Mouse (Mus musculus) liver, embryonic 11.5 days (tissue): ENCODE results near the gene Cdk2ap2. TPM values are rescaled to one million over a fixed set of nuclear protein-coding genes. Genes with fewer than 3 reads are reported as not detected.
A peak's percentile ranks its signal among the peaks of the same experiment; 100 is the strongest.

Experiments
- ATAC-seq: fragments of 200-750 bp; cut with Nextera tagmentation; replicated peaks from 2 replicates; pipeline ENCODE4 v1.8.0; 2017; ENCODE audit warnings: moderate number of reproducible peaks, mild to moderate bottlenecking, moderate TSS enrichment, moderate library complexity; ENCODE audit not compliant: low FRiP score
- DNase-seq: peaks from one replicate; pipeline ENCODE4 v3.0.0-alpha.2; 2017; ENCODE audit warnings: low spot score
- H3K27ac ChIP-seq: fragments of 300-500 bp; sonication (generic); 2 replicates; pipeline ENCODE4 v1.5.1; 2014; ENCODE audit warnings: mild to moderate bottlenecking, low read depth, low read length, control low read depth
- H3K27me3 ChIP-seq: fragments of 300-500 bp; sonication (generic); replicated peaks from 2 replicates; pipeline ENCODE4 v1.6.1; 2014; ENCODE audit warnings: low read length, mixed read lengths; ENCODE audit not compliant: control insufficient read depth, insufficient read depth
- H3K36me3 ChIP-seq: fragments of 300-500 bp; sonication (generic); 2 replicates; pipeline ENCODE4 v1.6.1; 2014; ENCODE audit warnings: mild to moderate bottlenecking, low read length, moderate library complexity, mixed read lengths; ENCODE audit not compliant: control insufficient read depth, insufficient read depth
- H3K4me1 ChIP-seq: fragments of 300-500 bp; sonication (generic); replicated peaks from 2 replicates; pipeline ENCODE4 v1.6.1; 2014; ENCODE audit warnings: low read length, mixed read lengths; ENCODE audit not compliant: control insufficient read depth, insufficient read depth
- H3K4me2 ChIP-seq: fragments of 300-500 bp; sonication (generic); 2 replicates; pipeline ENCODE4 v1.6.1; 2014; ENCODE audit warnings: mild to moderate bottlenecking, control low read depth, moderate library complexity
- H3K4me3 ChIP-seq: fragments of 300-500 bp; sonication (generic); 2 replicates; pipeline ENCODE4 v1.5.1; 2014; ENCODE audit warnings: low read depth, low read length, control low read depth
- H3K9ac ChIP-seq: fragments of 300-500 bp; sonication (generic); 2 replicates; pipeline ENCODE4 v1.6.1; 2014; ENCODE audit warnings: low read depth, low read length, control low read depth
- H3K9me3 ChIP-seq: fragments of 300-500 bp; sonication (generic); 2 replicates; pipeline ENCODE4 v1.6.1; 2016; ENCODE audit warnings: low read length, inconsistent platforms, mixed read lengths; ENCODE audit not compliant: control insufficient read depth
- WGBS: fragments of 180-500 bp; shearing (Covaris S2); extraction: QIAGEN DNeasy Blood & Tissue Kit; methylation state at CpG from one replicate; pipeline ENCODE4 v1.1.7; 2014; 5-methylcytosine and 5-hydroxymethylcytosine counted together
- polyA plus RNA-seq: library from polyadenylated mRNA; unstranded; fragments of >200 nt; fragmentation: Nextera tagmentation; extraction: Ambion mirVana; gene quantifications from 2 replicates; pipeline ENCODE4 v1.2.1, GENCODE M21; 2014

Gene Cdk2ap2
- polyA plus RNA-seq, 1 experiment from 2014 or later = 135 TPM

GRCm38 (mm10) chr19:4101466-4101865, 4.5 kb downstream of the Cdk2ap2 start:
- Histone ChIP-seq H3K36me3 (no peaks in the 10 kb centered on the region), H3K4me1 (peaks cover 31% of the 10 kb centered on the region), H3K9ac (no peak overlapping the region), H3K4me2 (peak overlapping the region; percentile 92), H3K9me3 (no peaks in the 10 kb centered on the region), H3K27ac (no peak overlapping the region), H3K27me3 (peaks cover 27% of the 10 kb centered on the region), H3K4me3 (no peak overlapping the region; the same call in 1 of the 2 replicates)
- 81% methylated on average over 6 of the region's 6 CpGs for WGBS
- no peak for DNase-seq
- no peak for ATAC-seq

DNA sequence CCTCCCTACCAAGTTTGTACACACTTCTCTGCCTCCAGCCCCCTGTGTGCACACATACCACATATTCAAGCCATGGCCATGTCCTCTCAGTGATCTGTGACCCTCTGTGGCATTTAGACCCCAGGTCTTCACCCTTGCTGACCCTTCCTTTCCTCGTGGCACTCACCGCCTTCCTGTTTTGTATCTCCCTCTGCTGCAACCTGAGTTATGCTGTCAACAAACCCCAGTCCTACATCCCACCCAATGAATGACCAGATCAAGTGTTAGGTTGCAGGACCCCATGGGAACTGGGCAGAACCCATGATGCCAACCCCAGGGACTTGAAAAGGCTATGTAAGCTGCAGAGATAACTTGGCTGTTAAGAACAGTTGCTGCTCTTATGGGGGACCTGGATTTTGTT, 5.1 kb downstream of the Cdk2ap2 start:
- no peak for DNase-seq
- Histone ChIP-seq H3K36me3 (no peaks in the 10 kb centered on the region), H3K27ac (no peak overlapping the region), H3K27me3 (peaks cover 27% of the 10 kb centered on the region), H3K4me3 (no peak overlapping the region), H3K9ac (no peak overlapping the region), H3K4me2 (no peak overlapping the region), H3K4me1 (peaks cover 31% of the 10 kb centered on the region), H3K9me3 (no peaks in the 10 kb centered on the region)
- ATAC-seq = no peak
- WGBS = 66% methylated on average over 2 of the region's 2 CpGs

GRCm38 (mm10) chr19:4102626-4103025, 5.6 kb downstream of the Cdk2ap2 start:
- no peaks in the 10 kb centered on the region for H3K36me3 ChIP-seq
- no peak overlapping the region for H3K9ac ChIP-seq
- no peak overlapping the region for H3K4me2 ChIP-seq
- peaks cover 27% of the 10 kb centered on the region for H3K27me3 ChIP-seq
- ATAC-seq (no peak), DNase-seq (no peak)
- no peaks in the 10 kb centered on the region for H3K9me3 ChIP-seq
- no peak overlapping the region for H3K4me3 ChIP-seq
- 88% methylated on average over 12 of the region's 12 CpGs for WGBS
- peaks cover 30% of the 10 kb centered on the region for H3K4me1 ChIP-seq
- H3K27ac ChIP-seq = no peak overlapping the region

DNA sequence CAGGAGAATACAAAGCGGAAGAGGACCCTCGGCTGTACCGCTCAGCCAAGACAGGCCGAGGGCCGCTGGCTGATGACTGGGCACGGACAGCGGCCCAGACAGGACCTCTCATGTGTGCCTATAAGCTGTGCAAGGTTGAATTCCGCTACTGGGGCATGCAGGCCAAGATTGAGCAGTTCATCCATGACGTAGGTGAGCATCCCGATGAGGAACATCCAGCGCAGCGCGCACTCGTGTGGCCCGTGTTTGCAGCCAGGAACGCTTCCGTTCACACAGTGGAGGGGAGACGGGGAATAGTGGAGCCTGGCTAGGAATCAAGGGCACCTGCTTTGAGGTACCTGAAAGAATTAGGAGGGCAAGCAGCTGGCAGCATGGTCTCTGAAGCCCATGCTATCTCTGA, 6.3 kb downstream of the Cdk2ap2 start:
- peaks cover 23% of the 10 kb centered on the region for H3K4me1 ChIP-seq
- no peak overlapping the region for H3K9ac ChIP-seq
- 90% methylated on average over 18 of the region's 18 CpGs for WGBS
- H3K9me3 ChIP-seq = no peaks in the 10 kb centered on the region
- no peak overlapping the region for H3K4me2 ChIP-seq
- DNase-seq (no peak), ATAC-seq (no peak)
- H3K27me3 ChIP-seq = peaks cover 27% of the 10 kb centered on the region
- no peak overlapping the region for H3K27ac ChIP-seq
- H3K4me3 ChIP-seq = no peak overlapping the region
- no peaks in the 10 kb centered on the region for H3K36me3 ChIP-seq

DNA sequence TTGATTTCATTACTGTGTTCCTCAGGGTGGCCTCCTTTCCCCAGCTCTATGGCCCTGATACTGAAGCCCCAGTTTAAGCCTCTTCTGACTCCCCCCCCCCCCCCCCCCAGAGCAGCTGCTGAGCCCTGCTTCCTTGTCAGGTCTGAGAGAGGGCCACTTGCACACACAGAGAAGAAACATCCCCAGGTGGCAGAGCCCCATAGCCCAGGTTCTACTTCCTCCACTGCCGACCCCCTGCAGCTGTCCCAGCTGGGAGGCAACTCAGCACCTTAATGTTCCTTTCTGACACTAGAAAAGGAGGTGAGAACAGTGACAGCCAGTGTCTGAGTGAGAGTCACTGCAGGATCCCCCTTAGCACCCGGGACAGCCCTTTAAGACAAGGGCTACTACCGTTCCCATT, 6.8 kb downstream of the Cdk2ap2 start:
- Histone ChIP-seq H3K27ac (no peak overlapping the region), H3K4me1 (peaks cover 18% of the 10 kb centered on the region), H3K9ac (no peak overlapping the region), H3K27me3 (peaks cover 27% of the 10 kb centered on the region), H3K4me3 (no peak overlapping the region), H3K4me2 (no peak overlapping the region), H3K36me3 (no peaks in the 10 kb centered on the region), H3K9me3 (no peaks in the 10 kb centered on the region)
- DNase-seq (no peak), ATAC-seq (no peak)
- 39% methylated on average over 3 of the region's 3 CpGs for WGBS

GRCm38 (mm10) chr19:4104675-4105194, 7.8 kb downstream of the Cdk2ap2 start:
- Histone ChIP-seq H3K4me3 (no peak overlapping the region), H3K4me2 (no peak overlapping the region), H3K27ac (no peak overlapping the region), H3K9me3 (no peaks in the 10 kb centered on the region), H3K4me1 (peaks cover 9% of the 10 kb centered on the region), H3K9ac (no peak overlapping the region), H3K36me3 (no peaks in the 10 kb centered on the region), H3K27me3 (peaks cover 27% of the 10 kb centered on the region)
- 86% methylated on average over 16 of the region's 16 CpGs for WGBS
- ATAC-seq (no peak), DNase-seq (no peak)

DNA sequence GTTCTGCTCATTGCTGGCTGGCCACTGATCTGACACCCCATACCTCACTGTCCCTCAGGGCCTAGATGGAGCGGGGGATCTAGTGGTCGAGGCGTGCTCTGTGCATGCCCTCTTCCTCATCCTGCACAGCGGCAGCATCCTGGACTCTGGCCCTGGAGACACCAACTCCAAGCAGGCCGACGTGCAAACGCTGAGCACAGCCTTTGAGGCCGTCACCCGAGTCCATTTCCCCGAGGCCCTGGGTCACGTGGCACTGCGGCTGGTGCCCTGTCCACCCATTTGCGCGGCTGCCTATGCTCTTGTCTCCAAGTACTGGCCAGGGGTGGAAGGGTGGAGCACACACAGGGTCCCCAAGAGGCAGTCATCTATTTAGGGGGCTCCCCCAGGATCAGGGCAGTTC, 9.7 kb downstream of the Cdk2ap2 start:
- WGBS = 85% methylated on average over 14 of the region's 14 CpGs
- no peak overlapping the region for H3K4me2 ChIP-seq
- H3K4me1 ChIP-seq = no peaks in the 10 kb centered on the region
- no peaks in the 10 kb centered on the region for H3K36me3 ChIP-seq
- H3K9me3 ChIP-seq = no peaks in the 10 kb centered on the region
- H3K9ac ChIP-seq = no peak overlapping the region
- H3K4me3 ChIP-seq = no peak overlapping the region
- H3K27me3 ChIP-seq = peaks cover 11% of the 10 kb centered on the region
- no peak overlapping the region for H3K27ac ChIP-seq
- DNase-seq (no peak), ATAC-seq (no peak)

- Histone ChIP-seq H3K27me3 (0 out of 2 replicates have a peak, but pooled peaks cover 5% of the 10 kb centered on the region), H3K9ac (no peak overlapping the region), H3K9me3 (no peaks in the 10 kb centered on the region), H3K36me3 (peaks cover 2% of the 10 kb centered on the region; the same call in 1 of the 2 replicates), H3K4me3 (no peak overlapping the region), H3K4me1 (peaks cover 7% of the 10 kb centered on the region), H3K27ac (no peak overlapping the region), H3K4me2 (no peak overlapping the region)
- ATAC-seq (no peak), DNase-seq (no peak)
- WGBS = 83% methylated on average over 9 of the region's 9 CpGs
Measured at GRCm38 (mm10) chr19:4108535-4108934, 11.6 kb downstream of the Cdk2ap2 start.

DNA sequence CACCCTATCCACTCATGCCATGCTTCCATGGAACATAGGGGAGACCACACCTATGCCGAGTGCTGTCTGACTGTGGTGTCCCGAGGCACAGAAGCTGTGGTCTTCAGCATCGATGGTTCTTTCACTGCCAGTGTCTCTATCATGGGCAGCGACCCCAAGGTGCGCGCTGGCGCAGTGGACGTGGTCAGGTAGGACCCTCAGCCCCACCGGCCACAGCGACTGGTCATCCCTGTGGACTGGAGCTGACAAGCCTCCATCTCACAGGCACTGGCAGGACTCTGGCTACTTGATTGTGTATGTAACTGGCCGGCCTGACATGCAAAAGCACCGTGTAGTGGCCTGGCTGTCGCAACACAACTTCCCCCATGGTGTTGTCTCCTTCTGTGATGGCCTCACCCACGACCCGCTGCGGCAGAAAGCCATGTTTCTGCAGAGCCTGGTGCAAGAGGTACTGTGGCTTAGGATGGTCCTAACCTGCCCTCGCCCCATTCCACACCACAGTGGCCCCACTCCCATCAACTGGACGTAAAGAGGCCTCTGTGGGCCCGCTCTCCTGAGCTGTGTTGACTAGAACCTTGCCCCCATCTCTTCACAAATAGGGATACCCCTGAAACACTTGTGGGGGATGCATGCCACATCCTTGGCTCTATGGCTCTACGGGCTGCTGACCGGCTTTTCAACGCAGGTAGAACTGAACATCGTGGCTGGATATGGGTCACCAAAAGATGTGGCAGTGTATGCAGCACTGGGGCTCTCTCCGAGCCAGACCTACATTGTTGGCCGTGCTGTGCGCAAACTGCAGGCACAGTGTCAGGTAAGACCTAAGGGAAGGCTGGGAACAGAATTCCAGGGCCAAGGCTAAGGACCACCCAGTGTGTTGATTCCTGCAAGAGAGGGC, 15.3 kb downstream of the Cdk2ap2 start:
- no peak overlapping the region for H3K27ac ChIP-seq
- peaks cover 23% of the 10 kb centered on the region for H3K36me3 ChIP-seq
- ATAC-seq = no peak
- no peaks in the 10 kb centered on the region for H3K9me3 ChIP-seq
- H3K27me3 ChIP-seq = no peaks in the 10 kb centered on the region
- H3K9ac ChIP-seq = no peak overlapping the region
- H3K4me1 ChIP-seq = peaks cover 17% of the 10 kb centered on the region
- H3K4me3 ChIP-seq = no peak overlapping the region
- WGBS = 90% methylated on average over 26 of the region's 26 CpGs
- H3K4me2 ChIP-seq = no peak overlapping the region
- no peak for DNase-seq
